Mouse (Mus musculus) heart, adult 2 months (tissue): Measurements from ENCODE around the gene Il22ra2. TPM values are rescaled to one million over a fixed set of nuclear protein-coding genes. Genes with fewer than 3 reads are reported as not detected.
"Not testable (repeated sequence)": the region's sequence is repeated elsewhere in the genome, so short reads cannot be mapped to it uniquely, and the experiment has no call there.

Experiments used
- DNase-seq, 2 experiments: peaks; one replicate each; pipeline ENCODE4 v3.0.0; 2021
- H3K27ac ChIP-seq: fragments of 200-600 bp; 2 replicates; pipeline ENCODE4 v1.8.1; 2022
- H3K27me3 ChIP-seq: fragments of 200-500 bp; 2 replicates; pipeline ENCODE4 v1.6.1; 2012; ENCODE audit warnings: mild to moderate bottlenecking, low read length, inconsistent platforms, mixed read lengths; ENCODE audit not compliant: control insufficient read depth, insufficient read depth
- H3K36me3 ChIP-seq: fragments of 200-500 bp; 2 replicates; pipeline ENCODE4 v1.6.1; 2012; ENCODE audit warnings: low read length, inconsistent platforms; ENCODE audit not compliant: control insufficient read depth, insufficient read depth
- H3K4me1 ChIP-seq: fragments of 200-500 bp; 2 replicates; pipeline ENCODE4 v1.6.1; 2011; ENCODE audit warnings: low read length; ENCODE audit not compliant: control insufficient read depth, insufficient read depth
- H3K4me3 ChIP-seq: fragments of 200-600 bp; 2 replicates; pipeline ENCODE4 v1.8.1; 2022
- H3K79me2 ChIP-seq: fragments of 200-500 bp; replicated peaks from 2 replicates; pipeline ENCODE4 v1.6.1; 2012; ENCODE audit warnings: mild to moderate bottlenecking, inconsistent platforms, low read length, moderate library complexity, mixed read lengths; ENCODE audit not compliant: control insufficient read depth, insufficient read depth
- H3K9ac ChIP-seq: fragments of 200-500 bp; 2 replicates; pipeline ENCODE4 v1.6.1; 2012; ENCODE audit warnings: low read depth, mild to moderate bottlenecking, control low read depth, inconsistent platforms, low read length, mixed read lengths
- CTCF ChIP-seq: fragments of 200-600 bp; IDR thresholded peaks from 2 replicates; pipeline ENCODE4 v1.8.1; 2022; ENCODE audit warnings: antibody characterized with exemption, mild to moderate bottlenecking, moderate library complexity
- EP300 ChIP-seq: fragments of 200-500 bp; IDR thresholded peaks from 2 replicates; pipeline ENCODE4 v1.6.1; 2011; ENCODE audit warnings: low read depth, low read length, control low read depth; ENCODE audit not compliant: insufficient read depth
- POLR2A ChIP-seq: fragments of 200-500 bp; IDR thresholded peaks from 2 replicates; pipeline ENCODE4 v1.6.1; 2011; ENCODE audit warnings: mild to moderate bottlenecking, low read depth, low read length, control low read depth; ENCODE audit not compliant: insufficient read depth
- WGBS: fragments of 180-500 bp; shearing (Covaris S2); methylation state at CpG from one replicate; pipeline ENCODE4 v1.1.7; 2018; 5-methylcytosine and 5-hydroxymethylcytosine counted together
- intact Hi-C: fragments of 180-260 bp; cut with DNase I; formaldehyde crosslinking; loops from one replicate; pipeline ENCODE4 v1.15.1; 2025
- polyA plus RNA-seq: library from polyadenylated mRNA; depleted of rRNA; stranded (reverse); fragments of >200 nt; gene quantifications from 2 replicates; pipeline ENCODE4 v1.2.3, GENCODE M21; 2012
- total RNA-seq, 2 experiments: library from RNA; stranded (reverse); gene quantifications; 2 replicates each; pipeline ENCODE4 v1.2.3; 2021

Gene Il22ra2
- total and polyA plus RNA-seq, 3 experiments, result not detected

DNA sequence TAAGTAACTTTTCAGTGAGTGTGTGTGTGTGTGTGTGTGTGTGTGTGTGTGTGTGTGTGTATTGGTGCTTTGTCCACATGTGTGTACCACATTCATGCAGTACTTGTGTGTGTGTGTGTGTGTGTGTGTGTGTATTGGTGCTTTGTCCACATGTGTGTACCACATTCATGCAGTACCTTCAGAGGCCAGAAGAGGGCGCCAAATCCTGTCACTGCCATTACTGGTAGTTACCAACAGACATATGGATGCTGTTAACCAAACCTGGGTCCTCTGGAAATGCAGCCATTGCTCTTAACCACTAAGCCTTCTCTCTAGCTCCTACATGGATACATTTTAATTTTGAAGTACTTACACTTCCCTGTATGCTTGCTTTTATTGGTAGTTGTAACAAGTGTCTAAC, 20.3 kb upstream of the Il22ra2 start:
- H3K4me3 ChIP-seq, H3K4me1 ChIP-seq, H3K27ac ChIP-seq, H3K9ac ChIP-seq, H3K27me3 ChIP-seq, H3K79me2 ChIP-seq: not testable (repeated sequence)
- DNase-seq, result peak in 1 of 2 experiments; percentile 63
- intact Hi-C loops, result loop anchor here (5.0 kb wide), 1 partner anchor 71 kb away; no protein-coding TSS in a partner anchor
- TF ChIP-seq CTCF, result peak; percentile 66
- peaks cover 45% of the 10 kb centered on the region for H3K36me3 ChIP-seq
- 35% methylated on average over 1 of the region's 1 CpGs for WGBS

DNA sequence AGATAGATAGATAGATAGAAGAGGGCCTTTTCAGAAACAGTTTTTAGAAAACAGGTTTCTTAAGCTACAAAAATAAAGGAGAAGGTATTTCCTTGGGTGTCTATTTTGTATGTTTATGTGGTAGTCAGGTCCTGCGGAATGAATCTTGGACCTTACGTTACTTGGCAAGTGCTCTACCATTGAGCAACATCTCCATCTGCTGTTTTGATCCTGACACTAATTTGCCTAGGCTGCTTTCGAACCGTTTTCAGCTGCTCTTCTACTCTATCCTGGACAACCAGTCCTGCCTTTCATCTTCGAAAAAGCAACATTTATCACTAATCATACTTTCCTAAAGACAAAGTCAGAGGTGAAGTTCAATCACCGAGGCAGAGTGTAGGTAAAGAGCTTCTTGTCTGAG, 18.6 kb upstream of the Il22ra2 start:
- WGBS, result 80% methylated on average over 6 of the region's 6 CpGs
- no peak overlapping the region for H3K9ac ChIP-seq
- no peak for DNase-seq
- no peak overlapping the region for H3K27ac ChIP-seq
- intact Hi-C loops, result loop anchor here (5.0 kb wide), 1 partner anchor 69 kb away; no protein-coding TSS in a partner anchor
- no peak overlapping the region for H3K4me3 ChIP-seq
- TF ChIP-seq POLR2A (no peak), EP300 (no peak), CTCF (peak; percentile 32; the same call in 1 of the 2 replicates)
- H3K4me1 ChIP-seq, result no peaks in the 10 kb centered on the region; the same call in 1 of the 2 replicates
- H3K79me2 ChIP-seq, result no peaks in the 10 kb centered on the region; the same call in 1 of the 2 replicates
- no peaks in the 10 kb centered on the region for H3K27me3 ChIP-seq
- peaks cover 39% of the 10 kb centered on the region for H3K36me3 ChIP-seq

DNA sequence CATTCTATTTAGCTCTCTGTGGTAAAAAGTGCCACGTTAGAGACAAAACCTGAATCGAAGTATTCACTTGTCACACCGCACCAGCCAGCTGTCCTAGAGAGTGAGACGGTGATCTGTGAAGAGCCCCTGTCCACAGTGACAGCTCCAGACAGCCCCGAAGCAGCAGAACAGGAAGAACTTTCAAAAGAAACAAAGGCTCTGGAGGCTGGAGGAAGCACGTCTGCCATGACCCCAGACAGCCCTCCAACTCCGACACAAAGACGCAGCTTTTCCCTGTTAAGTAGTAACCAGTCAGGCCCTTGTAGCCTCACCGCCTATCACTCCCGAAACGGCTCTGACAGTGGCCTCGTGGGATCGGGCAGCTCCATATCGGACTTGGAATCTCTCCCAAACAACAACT, 12.7 kb upstream of the Il22ra2 start:
- no peak overlapping the region for H3K4me3 ChIP-seq
- no peak for DNase-seq
- no peaks in the 10 kb centered on the region for H3K79me2 ChIP-seq
- TF ChIP-seq CTCF (no peak), EP300 (no peak), POLR2A (no peak)
- no peaks in the 10 kb centered on the region for H3K27me3 ChIP-seq
- peaks cover 12% of the 10 kb centered on the region for H3K4me1 ChIP-seq
- H3K9ac ChIP-seq, result no peak overlapping the region
- peaks cover 17% of the 10 kb centered on the region for H3K36me3 ChIP-seq
- no peak overlapping the region for H3K27ac ChIP-seq
- WGBS, result 39% methylated on average over 14 of the region's 14 CpGs
- intact Hi-C loops, result no loop called here

DNA sequence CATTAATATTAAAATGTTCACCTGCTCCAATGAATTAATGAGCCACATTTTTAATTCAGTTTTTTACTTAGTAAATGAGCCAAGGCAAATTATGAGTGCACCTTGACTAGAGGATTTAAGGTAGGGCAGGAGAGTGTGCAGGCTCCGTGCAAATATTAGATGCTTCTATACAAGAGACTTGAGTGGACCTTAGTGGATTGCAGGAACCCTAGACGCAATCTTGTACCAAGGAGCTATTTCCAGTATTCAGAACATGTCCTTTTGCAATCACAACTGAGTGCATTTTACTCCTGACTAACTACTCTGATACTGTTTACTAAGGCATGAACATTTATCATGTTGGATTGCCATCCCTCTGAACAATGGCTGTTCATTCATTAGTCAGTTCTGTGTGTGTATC, 10.2 kb upstream of the Il22ra2 start:
- intact Hi-C loops, result no loop called here
- H3K36me3 ChIP-seq, result peaks cover 10% of the 10 kb centered on the region
- peaks cover 14% of the 10 kb centered on the region for H3K4me1 ChIP-seq
- H3K4me3 ChIP-seq, result no peak overlapping the region
- TF ChIP-seq EP300 (no peak), CTCF (no peak), POLR2A (no peak)
- no peak overlapping the region for H3K9ac ChIP-seq
- WGBS, result 50% methylated on average over 2 of the region's 2 CpGs
- H3K27me3 ChIP-seq, result no peaks in the 10 kb centered on the region
- no peaks in the 10 kb centered on the region for H3K79me2 ChIP-seq
- no peak for DNase-seq
- H3K27ac ChIP-seq, result no peak overlapping the region

DNA sequence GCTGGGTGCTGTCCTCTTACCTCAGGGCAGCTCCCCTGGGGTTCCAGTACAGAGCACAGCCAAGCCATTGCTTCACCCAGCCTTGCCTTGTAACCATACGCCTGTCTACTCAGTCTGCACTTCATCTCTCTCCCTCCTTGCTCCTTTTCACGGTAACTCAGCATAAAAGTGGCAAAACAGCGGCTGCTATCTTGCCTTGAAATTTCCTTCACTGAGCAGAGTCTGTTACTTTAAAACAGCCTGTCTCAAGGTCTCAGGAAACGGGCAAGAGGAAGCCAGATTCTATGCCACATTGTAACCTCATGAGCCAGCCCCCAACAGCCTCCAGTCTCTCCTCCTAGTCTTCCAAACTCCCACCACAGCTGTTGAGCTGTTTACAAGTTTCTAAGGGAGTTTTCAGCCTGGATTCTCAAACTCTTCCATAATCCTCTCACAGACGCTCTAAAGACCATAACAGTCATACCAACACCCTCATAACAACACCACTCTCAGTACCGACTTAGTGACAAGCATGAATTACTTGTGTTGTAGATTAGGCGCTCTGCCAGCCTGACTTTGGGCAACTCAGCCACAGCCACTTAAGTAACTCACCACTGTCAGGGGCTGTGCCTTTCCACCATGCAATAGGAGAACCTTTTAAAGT, 8.6 kb upstream of the Il22ra2 start:
- Histone ChIP-seq H3K27ac (peak overlapping the region; percentile 72), H3K36me3 (peaks cover 10% of the 10 kb centered on the region), H3K4me3 (no peak overlapping the region), H3K9ac (no peak overlapping the region), H3K79me2 (no peaks in the 10 kb centered on the region), H3K4me1 (peaks cover 14% of the 10 kb centered on the region), H3K27me3 (no peaks in the 10 kb centered on the region)
- TF ChIP-seq CTCF, result no peak
- 0 out of 2 replicates have a peak, but pooled peaks have one; percentile 12 for TF ChIP-seq POLR2A
- whole genome bisulfite sequencing, result 19% methylated on average over 7 of the region's 7 CpGs
- intact Hi-C loops, result no loop called here
- peak in 1 of 2 experiments; percentile 51 for DNase-seq

DNA sequence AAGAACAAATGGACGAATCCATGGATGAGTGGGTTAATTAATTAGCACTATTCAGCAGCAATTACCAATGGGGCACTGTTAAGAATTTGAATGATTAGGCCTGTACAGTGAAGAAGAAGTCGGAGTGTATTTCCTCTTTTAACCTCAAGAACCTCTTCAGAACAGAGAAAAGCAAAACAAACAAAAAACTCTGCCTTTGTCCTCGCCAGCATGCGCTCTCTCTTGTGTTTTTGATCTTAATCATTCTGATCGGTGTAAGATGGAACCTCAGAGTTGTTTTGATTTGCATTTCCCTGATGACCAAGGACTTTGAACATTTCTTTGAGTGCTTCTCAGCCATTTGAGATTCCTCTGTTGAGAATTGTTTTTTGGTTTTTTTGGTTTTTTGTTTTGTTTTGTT, 2.1 kb upstream of the Il22ra2 start:
- WGBS, result 72% methylated on average over 5 of the region's 5 CpGs
- intact Hi-C loops, result no loop called here

More for the DNA sequence above, 2.1 kb upstream of the Il22ra2 start:
- Histone ChIP-seq H3K27ac (no peak overlapping the region), H3K36me3 (no peaks in the 10 kb centered on the region), H3K4me3 (no peak overlapping the region), H3K9ac (no peak overlapping the region), H3K4me1 (no peaks in the 10 kb centered on the region), H3K79me2 (no peaks in the 10 kb centered on the region), H3K27me3 (no peaks in the 10 kb centered on the region)
- TF ChIP-seq CTCF (no peak), EP300 (no peak), POLR2A (no peak)
- no peak for DNase-seq
